Mouse (Mus musculus): ENCODE results near the gene A630023A22Rik.

DNA sequence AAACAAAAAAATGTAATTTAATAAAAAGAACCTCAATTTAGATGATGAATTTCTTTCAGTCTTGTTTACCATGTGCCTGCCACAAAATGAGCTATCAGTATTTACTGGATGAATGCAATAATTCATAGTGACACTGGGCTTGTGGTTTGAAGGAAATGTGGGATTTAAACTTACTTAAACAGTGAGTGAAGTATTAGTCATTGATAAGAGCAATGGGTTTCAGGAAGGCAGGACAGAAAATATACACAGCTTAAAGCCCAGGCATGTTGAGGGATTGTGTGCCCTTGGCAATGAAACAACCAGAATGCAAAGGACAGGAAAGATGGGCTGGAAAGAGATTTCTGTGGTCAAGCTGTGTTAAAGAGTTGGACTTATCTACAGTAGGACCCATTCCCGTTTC is 39.8 kb upstream of the A630023A22Rik start:
- no peak for TF ChIP-seq POLR2A (IDR thresholded peaks at IDR 0.05; ENCODE audit: low read depth, low read length)
- no peak for TF ChIP-seq CTCF (IDR thresholded peaks at IDR 0.05; ENCODE audit: extremely low read depth, insufficient read length, insufficient replicate concordance, low read depth, low read length)

All from small intestine, adult 2 months (tissue).